Mouse (Mus musculus): ENCODE results near the gene Exoc7. TPM values are rescaled to one million over a fixed set of nuclear protein-coding genes. Genes with fewer than 3 reads are reported as not detected.
A peak's percentile ranks its signal among the peaks of the same experiment; 100 is the strongest.

Exoc7 gene
- polyA plus RNA-seq (2016; fragmentation: Nextera tagmentation; extraction: Ambion mirVana), result 82.8 and 89.1 TPM in 2 replicates

DNA sequence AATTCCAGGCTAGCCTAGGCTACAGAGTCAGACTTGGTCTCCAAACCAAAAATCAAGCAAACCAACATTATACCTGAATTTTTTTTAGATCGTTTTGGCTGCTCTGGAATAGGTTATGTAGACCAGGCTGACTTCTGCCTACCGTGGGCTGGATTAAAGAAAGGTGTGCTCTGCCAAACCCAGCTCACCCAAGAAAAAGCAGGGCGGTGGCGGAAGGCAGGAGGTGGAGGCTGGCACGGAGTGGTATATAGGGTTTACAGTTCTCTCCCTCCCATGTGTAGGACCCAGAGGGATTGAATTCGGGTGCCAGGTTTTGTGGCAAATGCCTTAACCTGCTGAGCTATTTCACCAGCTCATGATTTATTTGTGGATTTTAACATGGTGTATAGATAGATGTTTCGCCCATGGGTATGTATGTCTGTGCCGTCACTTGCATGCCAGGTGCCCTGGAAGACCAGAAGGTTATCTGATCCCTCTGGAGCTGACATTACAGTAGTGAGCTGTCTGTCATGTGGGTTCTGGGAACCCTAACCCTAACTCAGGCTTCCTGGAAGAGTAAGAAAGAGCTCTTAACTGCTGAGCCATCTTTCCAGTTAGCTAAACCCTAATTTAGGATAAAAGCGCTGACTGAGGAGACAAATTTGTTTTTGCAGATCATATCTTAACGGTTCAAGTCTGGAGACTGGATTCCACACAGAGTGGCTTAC lies at the start of gene Exoc7:
Gene Exoc7, minus strand, starts transcription at position 215 of the 707 bp plus-strand sequence.
- peaks cover 28% of the 10 kb centered on the region for H3K36me3 ChIP-seq
- H3K9me3 ChIP-seq (replicated peaks), result no peaks in the 10 kb centered on the region
- peak within 1 kb of the TSS; percentile 72 for H3K4me3 ChIP-seq
- peaks cover 6% of the 10 kb centered on the region for H3K4me1 ChIP-seq
- peak within 1 kb of the TSS; percentile 56; the same call in 1 of the 2 replicates for H3K27ac ChIP-seq
- H3K9ac ChIP-seq, result peak within 1 kb of the TSS; percentile 84
- 83% methylated on average over 10 of the region's 10 CpGs for WGBS
- peak within 1 kb of the TSS; percentile 80 for H3K4me2 ChIP-seq (replicated peaks)
- peak; percentile 36; the same call in 1 of the 2 replicates for ATAC-seq (ENCODE audit: low FRiP score)
- 0 out of 2 replicates have a peak, but pooled peaks cover 3% of the 10 kb centered on the region for H3K27me3 ChIP-seq

DNA sequence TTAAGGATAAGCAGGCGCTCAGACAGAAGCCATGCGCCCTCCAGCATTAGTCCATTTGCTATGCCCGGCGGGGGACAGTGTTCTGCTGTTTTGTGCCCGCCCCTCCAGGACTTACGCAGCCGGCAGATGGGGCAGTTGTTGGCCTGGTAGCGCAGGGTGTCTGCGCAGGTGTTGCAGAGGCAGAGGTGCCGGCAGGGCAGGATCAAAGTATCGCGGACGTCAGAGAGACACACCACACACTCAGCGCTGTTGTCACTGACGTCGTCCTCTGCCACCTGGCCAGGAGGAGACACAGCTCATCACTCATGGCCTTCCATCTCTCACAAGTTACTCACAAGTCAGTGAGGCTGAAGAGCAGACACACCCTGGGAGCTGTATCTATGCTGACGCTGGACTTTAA lies 47.5 kb upstream of the Exoc7 start:
- 45% methylated on average over 17 of the region's 17 CpGs for WGBS
- H3K9me3 ChIP-seq (replicated peaks), result no peaks in the 10 kb centered on the region
- H3K4me2 ChIP-seq (replicated peaks), result no peak overlapping the region
- H3K27ac ChIP-seq, result no peak overlapping the region
- no peaks in the 10 kb centered on the region for H3K27me3 ChIP-seq
- H3K4me1 ChIP-seq, result peaks cover 5% of the 10 kb centered on the region
- ATAC-seq (ENCODE audit: low FRiP score), result no peak
- H3K4me3 ChIP-seq, result no peak overlapping the region
- peaks cover 46% of the 10 kb centered on the region for H3K36me3 ChIP-seq
- H3K9ac ChIP-seq, result no peak overlapping the region

DNA sequence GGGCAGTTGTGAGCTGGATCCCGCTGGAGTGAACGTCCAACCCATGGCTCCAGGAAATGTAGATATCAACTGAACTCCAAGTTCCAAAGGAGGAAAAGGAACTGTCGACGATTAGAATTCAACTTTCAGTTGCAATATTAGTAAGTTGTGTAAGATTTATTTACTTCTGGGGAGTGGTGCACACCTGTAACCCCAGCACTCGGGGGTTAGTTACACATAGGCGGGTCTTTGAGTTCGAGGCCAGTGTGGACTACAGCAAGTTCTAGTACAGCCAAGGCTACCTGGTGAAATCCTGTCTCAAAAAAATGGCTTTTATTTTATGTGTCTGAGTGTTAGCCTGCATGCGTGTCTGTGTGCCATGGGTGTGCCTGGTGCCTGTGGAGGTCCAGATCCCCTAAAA lies 46.5 kb upstream of the Exoc7 start:
- Histone ChIP-seq H3K27ac (no peak overlapping the region), H3K27me3 (no peaks in the 10 kb centered on the region), H3K4me1 (no peaks in the 10 kb centered on the region), H3K9me3 (replicated peaks) (no peaks in the 10 kb centered on the region), H3K4me2 (replicated peaks) (no peak overlapping the region), H3K9ac (no peak overlapping the region), H3K36me3 (peaks cover 47% of the 10 kb centered on the region), H3K4me3 (no peak overlapping the region)
- 93% methylated on average over 8 of the region's 8 CpGs for WGBS
- ATAC-seq (ENCODE audit: low FRiP score), result no peak

DNA sequence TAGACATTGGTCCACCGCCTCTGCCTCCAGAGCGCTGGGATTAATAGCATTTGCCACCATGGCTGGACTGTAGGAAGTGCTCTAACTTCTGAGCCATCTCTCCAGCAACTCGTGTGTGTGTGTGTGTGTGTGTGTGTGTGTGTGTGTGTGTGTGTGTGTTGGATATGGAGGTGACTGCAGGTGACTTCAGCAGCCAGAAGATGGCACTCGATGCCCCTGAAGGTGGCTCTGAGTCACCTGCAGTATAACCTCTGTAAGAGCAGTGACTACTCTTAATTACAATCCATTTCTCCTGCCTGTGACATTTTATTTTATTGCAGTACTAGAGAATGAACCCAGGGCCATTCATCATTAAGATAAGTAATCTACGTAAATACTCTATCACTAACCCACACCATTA lies 44.3 kb upstream of the Exoc7 start:
- WGBS, result 89% methylated on average over 5 of the region's 5 CpGs
- H3K4me2 ChIP-seq (replicated peaks), result no peak overlapping the region
- no peak overlapping the region for H3K27ac ChIP-seq
- no peaks in the 10 kb centered on the region for H3K4me1 ChIP-seq
- no peak for ATAC-seq (ENCODE audit: low FRiP score)
- peaks cover 61% of the 10 kb centered on the region for H3K36me3 ChIP-seq
- H3K9ac ChIP-seq, result no peak overlapping the region
- no peaks in the 10 kb centered on the region for H3K27me3 ChIP-seq
- H3K9me3 ChIP-seq (replicated peaks), result no peaks in the 10 kb centered on the region
- no peak overlapping the region for H3K4me3 ChIP-seq

DNA sequence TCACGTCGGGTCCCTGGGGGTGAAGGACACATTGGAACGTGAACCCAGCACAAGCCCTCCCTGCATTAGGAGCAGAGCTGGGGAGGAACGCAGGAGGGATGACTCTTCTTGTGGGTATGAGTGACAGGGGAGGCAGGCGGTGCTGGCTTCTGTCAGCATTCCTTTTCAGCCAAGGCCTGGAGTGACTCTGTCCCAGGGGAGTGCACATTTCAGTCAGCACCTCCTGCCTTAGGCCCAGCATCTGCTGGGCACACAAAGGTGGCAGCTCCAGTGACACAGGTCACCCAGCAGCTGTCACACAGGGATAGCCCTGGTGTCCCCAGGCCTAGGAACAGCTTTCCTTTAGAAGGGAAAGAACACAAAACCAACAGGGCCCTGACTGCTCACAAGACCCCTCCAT lies 40.9 kb upstream of the Exoc7 start:
- Histone ChIP-seq H3K9me3 (replicated peaks) (no peaks in the 10 kb centered on the region), H3K27me3 (no peaks in the 10 kb centered on the region), H3K4me1 (no peaks in the 10 kb centered on the region), H3K27ac (no peak overlapping the region; the same call in 1 of the 2 replicates), H3K9ac (no peak overlapping the region), H3K4me2 (replicated peaks) (no peak overlapping the region), H3K36me3 (peaks cover 53% of the 10 kb centered on the region), H3K4me3 (no peak overlapping the region)
- ATAC-seq (ENCODE audit: low FRiP score), result no peak
- WGBS, result 63% methylated on average over 5 of the region's 5 CpGs

DNA sequence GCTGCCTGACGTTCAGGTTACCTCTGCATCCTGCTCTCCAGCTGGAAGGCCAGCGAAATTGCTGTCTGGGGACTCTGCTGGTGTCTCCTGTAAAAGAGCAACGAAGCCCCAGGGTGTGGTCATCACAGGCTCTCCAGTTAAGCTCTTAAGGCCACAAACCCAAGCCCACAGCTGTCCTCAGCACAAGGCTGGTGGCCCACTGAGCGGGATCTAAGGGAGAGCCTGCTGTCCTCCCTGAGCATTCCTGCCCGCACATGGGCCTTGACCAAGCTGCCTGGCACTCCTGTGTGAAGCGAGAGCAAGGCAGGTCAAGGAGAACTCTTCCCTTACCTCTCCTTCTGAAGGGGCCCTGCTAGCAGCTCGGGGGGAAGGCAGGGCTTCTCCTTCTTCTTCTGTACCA lies 40.0 kb upstream of the Exoc7 start:
- no peak overlapping the region for H3K4me3 ChIP-seq
- H3K27me3 ChIP-seq, result no peaks in the 10 kb centered on the region
- no peaks in the 10 kb centered on the region for H3K9me3 ChIP-seq (replicated peaks)
- peaks cover 9% of the 10 kb centered on the region for H3K4me1 ChIP-seq
- H3K36me3 ChIP-seq, result peaks cover 61% of the 10 kb centered on the region
- ATAC-seq (ENCODE audit: low FRiP score), result no peak
- WGBS, result 80% methylated on average over 7 of the region's 7 CpGs
- no peak overlapping the region for H3K4me2 ChIP-seq (replicated peaks)
- H3K27ac ChIP-seq, result no peak overlapping the region
- H3K9ac ChIP-seq, result no peak overlapping the region; the same call in 1 of the 2 replicates

DNA sequence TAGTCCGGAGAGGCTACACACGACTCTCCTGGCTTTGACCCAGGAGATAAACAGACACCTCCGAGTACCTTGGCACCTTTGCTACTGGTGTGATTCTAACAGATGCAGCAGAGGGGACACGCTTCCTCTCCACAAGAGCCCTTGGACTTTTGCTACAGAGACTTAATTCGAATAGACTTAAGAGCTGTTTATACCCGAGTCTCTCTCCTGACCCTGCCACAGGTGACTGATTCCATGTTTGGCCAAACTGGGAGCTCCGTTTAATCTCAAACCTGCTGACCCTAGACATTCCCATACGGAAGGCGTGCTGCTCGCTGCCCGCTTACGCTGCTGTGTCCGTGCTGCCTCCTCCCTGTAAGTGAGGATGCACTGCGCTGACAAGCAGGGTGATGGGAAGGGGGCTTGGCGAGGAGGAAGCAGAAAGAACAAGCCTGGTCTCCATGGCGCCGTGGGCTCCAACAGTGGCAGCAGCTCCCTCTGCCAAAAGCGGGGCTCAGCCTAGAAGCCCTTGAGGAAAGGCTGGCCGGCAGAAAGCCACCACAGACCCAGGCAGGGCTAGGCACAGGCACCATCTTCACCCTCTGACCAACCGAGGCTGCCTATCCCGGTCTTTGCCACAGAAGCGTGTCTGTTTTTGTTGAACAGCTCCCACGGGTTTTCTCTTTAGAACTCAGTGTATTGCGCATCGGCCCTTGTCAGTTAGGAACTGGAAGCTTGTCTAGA lies 35.2 kb upstream of the Exoc7 start:
- Histone ChIP-seq H3K27me3 (no peaks in the 10 kb centered on the region), H3K4me1 (peaks cover 9% of the 10 kb centered on the region), H3K9me3 (replicated peaks) (no peaks in the 10 kb centered on the region), H3K27ac (no peak overlapping the region), H3K36me3 (peaks cover 39% of the 10 kb centered on the region), H3K4me2 (replicated peaks) (no peak overlapping the region), H3K9ac (peak overlapping the region; percentile 23; the same call in 1 of the 2 replicates), H3K4me3 (no peak overlapping the region)
- 76% methylated on average over 25 of the region's 25 CpGs for WGBS
- no peak for ATAC-seq (ENCODE audit: low FRiP score)

DNA sequence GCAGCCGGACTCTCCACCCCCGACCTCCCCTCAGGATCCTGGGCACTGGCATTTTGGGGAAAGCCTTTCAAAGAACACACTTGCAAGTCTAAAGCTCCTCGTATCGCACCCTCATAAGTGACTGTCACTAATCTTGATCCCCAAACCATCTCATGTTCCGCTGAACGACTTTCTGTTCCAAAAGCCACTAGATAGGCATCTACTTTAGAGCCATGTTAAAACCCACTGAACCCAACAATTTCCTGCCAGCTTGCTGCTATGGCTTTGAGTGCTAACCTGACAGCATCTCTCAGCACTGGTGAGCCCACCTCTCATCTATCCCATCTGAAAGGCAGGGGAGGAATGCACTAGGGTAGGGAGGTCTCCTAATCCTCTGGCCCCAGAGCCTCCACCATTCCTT lies 30.5 kb upstream of the Exoc7 start:
- Histone ChIP-seq H3K27me3 (peaks cover 23% of the 10 kb centered on the region), H3K9me3 (replicated peaks) (no peaks in the 10 kb centered on the region), H3K4me3 (no peak overlapping the region), H3K27ac (no peak overlapping the region), H3K4me2 (replicated peaks) (no peak overlapping the region), H3K36me3 (peaks cover 7% of the 10 kb centered on the region; the same call in 1 of the 2 replicates), H3K4me1 (peaks cover 47% of the 10 kb centered on the region), H3K9ac (no peak overlapping the region)
- WGBS, result 87% methylated on average over 6 of the region's 6 CpGs
- ATAC-seq (ENCODE audit: low FRiP score), result no peak

DNA sequence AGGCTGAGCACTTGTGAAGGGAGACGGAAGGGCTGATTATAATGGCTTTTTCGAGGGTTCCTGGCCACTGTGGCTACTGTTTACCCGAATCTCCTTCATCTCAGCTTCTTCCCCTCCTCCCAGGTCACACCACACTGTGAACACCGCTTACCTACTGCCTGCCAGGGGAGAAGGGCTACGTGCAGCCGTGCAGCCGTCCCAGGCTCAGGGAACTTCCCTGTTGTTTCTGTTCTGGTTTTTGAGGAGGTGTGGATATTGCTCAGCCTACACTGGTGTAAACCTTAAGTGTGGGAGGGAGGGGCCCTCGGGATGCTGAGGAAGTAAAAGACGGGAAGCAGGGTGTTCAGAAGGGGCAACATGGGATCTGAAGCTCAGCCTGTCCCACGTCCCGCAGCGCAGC lies 30.0 kb upstream of the Exoc7 start:
- Histone ChIP-seq H3K4me3 (no peak overlapping the region), H3K27ac (no peak overlapping the region), H3K9me3 (replicated peaks) (no peaks in the 10 kb centered on the region), H3K27me3 (peaks cover 23% of the 10 kb centered on the region), H3K36me3 (peaks cover 3% of the 10 kb centered on the region; the same call in 1 of the 2 replicates), H3K9ac (no peak overlapping the region), H3K4me2 (replicated peaks) (no peak overlapping the region), H3K4me1 (peaks cover 48% of the 10 kb centered on the region)
- 60% methylated on average over 12 of the region's 12 CpGs for WGBS
- ATAC-seq (ENCODE audit: low FRiP score), result no peak

DNA sequence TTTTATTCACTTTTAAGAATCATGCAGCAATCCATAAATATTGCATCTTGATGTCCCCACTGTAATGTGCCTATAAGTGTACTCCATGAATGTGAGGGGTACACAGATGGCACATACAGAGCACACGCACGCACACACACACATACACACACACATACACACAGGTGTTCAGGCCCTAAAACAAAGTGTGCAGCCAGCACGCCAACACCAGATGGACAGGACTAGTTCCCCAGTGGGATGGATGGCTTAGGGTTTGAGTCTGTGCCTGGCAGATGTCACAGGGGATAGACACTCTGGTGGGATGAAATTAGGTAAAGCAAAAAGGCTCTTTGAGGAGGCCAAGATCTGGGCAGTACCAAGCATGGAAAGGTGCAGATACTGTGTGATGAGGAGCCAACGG lies 29.4 kb upstream of the Exoc7 start:
- H3K4me1 ChIP-seq, result peaks cover 54% of the 10 kb centered on the region
- no peak overlapping the region for H3K27ac ChIP-seq
- peak overlapping the region; percentile 93 for H3K4me2 ChIP-seq (replicated peaks)
- no peak overlapping the region for H3K9ac ChIP-seq
- H3K4me3 ChIP-seq, result no peak overlapping the region; the same call in 1 of the 2 replicates
- peaks cover 24% of the 10 kb centered on the region for H3K27me3 ChIP-seq
- ATAC-seq (ENCODE audit: low FRiP score), result no peak
- H3K36me3 ChIP-seq, result peaks cover 3% of the 10 kb centered on the region; the same call in 1 of the 2 replicates
- no peaks in the 10 kb centered on the region for H3K9me3 ChIP-seq (replicated peaks)
- 80% methylated on average over 4 of the region's 4 CpGs for whole genome bisulfite sequencing

DNA sequence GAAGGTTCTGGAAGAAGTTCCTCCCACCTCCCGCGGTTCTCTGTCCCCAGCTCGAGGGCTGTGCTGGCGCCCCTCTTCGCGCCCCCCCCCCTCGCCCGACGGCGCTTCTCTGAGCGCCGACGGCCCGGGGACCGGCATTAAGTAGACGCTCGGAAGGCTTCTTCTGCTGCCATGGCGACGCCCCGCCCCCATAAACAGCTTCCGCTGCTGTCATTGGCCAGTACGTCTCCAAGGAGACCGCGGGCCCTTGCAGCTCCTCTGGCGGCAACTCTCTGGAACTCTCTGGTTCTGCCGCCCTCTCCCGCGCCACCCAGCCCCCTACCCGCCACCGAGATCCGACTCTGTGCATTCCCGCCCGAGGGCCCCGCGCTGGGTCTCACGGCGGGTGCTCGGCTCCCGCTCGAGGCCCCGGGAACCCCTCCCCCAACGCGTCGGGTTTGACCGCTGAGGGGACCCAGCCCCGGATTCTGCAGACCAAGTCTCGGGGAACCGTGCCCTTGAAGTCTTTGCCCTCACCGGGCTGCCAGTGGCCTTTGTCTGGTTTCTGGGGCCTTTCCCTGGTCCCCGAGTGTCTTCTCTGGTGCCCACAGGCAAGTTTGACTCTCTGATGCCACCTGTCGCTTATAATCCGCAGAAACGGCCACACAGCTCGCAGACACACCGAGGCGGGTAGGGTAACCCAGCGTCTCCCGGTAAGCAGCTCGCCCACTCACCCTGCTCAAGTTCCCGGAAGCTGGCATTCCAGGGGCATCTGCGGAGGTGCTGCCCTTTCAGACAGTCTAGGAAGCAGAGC lies 28.4 kb upstream of the Exoc7 start, which contains the start of gene Foxj1:
Gene Foxj1, minus strand, starts transcription at position 156 of the 793 bp plus-strand sequence.
- peak within 1 kb of the TSS; percentile 60 for H3K27ac ChIP-seq
- H3K4me2 ChIP-seq (replicated peaks), result peak within 1 kb of the TSS; percentile 93
- ATAC-seq (ENCODE audit: low FRiP score), result peak; percentile 88
- no peaks in the 10 kb centered on the region for H3K9me3 ChIP-seq (replicated peaks)
- H3K4me1 ChIP-seq, result peaks cover 61% of the 10 kb centered on the region
- peak within 1 kb of the TSS; percentile 46 for H3K4me3 ChIP-seq
- peak within 1 kb of the TSS; percentile 60 for H3K9ac ChIP-seq
- H3K27me3 ChIP-seq, result peaks cover 29% of the 10 kb centered on the region
- WGBS, result under 1% methylated on average over 61 of the region's 61 CpGs
- peaks cover 3% of the 10 kb centered on the region; the same call in 1 of the 2 replicates for H3K36me3 ChIP-seq

DNA sequence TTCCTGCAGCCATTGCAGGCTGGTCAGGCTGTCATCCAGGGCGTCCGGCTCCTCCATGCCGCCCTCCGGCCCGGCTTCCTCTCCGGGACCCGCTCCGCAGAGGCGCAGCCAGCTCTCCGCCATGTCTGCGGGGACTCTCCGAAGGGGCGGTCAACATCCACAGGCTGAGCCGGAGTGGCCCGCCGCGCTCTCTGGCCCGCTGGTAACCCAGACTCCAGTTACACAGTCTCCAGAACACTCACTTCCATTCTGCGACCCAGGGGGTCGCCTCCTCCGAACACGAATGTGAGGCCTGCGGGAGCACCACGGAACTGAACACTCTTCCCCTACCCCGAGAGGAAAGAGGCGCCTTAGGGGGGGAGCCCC lies 27.4 kb upstream of the Exoc7 start:
- peaks cover 69% of the 10 kb centered on the region for H3K4me1 ChIP-seq
- 5% methylated on average over 23 of the region's 26 CpGs for WGBS

More for the DNA sequence above, 27.4 kb upstream of the Exoc7 start:
- ATAC-seq (ENCODE audit: low FRiP score), result no peak
- Histone ChIP-seq H3K36me3 (peaks cover under 1% of the 10 kb centered on the region; the same call in 1 of the 2 replicates), H3K27me3 (peaks cover 29% of the 10 kb centered on the region), H3K27ac (no peak overlapping the region), H3K9me3 (replicated peaks) (no peaks in the 10 kb centered on the region), H3K9ac (peak overlapping the region; percentile 42), H3K4me3 (peak overlapping the region; percentile 46), H3K4me2 (replicated peaks) (peak overlapping the region; percentile 93)

Data from hindbrain, embryonic 12.5 days (tissue).